Mouse (Mus musculus) kidney, embryonic 16.5 days (tissue): ENCODE measurements around the gene Try4. TPM values are rescaled to one million over a fixed set of nuclear protein-coding genes. Genes with fewer than 3 reads are reported as not detected.
"Not testable (repeated sequence)": the region's sequence is repeated elsewhere in the genome, so short reads cannot be mapped to it uniquely, and the experiment has no call there.

ENCODE experiments used
- ATAC-seq: fragments of 200-750 bp; cut with Nextera tagmentation; 2 replicates; pipeline ENCODE4 v1.8.0; 2017; ENCODE audit warnings: moderate TSS enrichment; ENCODE audit not compliant: low FRiP score, low TSS enrichment
- H3K27ac ChIP-seq: fragments of 300-500 bp; sonication (generic); 2 replicates; pipeline ENCODE4 v1.5.1; 2014; ENCODE audit warnings: low read length
- H3K27me3 ChIP-seq: fragments of 300-500 bp; sonication (generic); 2 replicates; pipeline ENCODE4 v1.6.1; 2014; ENCODE audit warnings: low read length, control low read depth, mixed read lengths; ENCODE audit not compliant: insufficient read depth
- H3K36me3 ChIP-seq: fragments of 300-500 bp; sonication (generic); 2 replicates; pipeline ENCODE4 v1.6.1; 2014; ENCODE audit warnings: low read length, control low read depth, mixed read lengths; ENCODE audit not compliant: insufficient read depth
- H3K4me1 ChIP-seq: fragments of 300-500 bp; sonication (generic); 2 replicates; pipeline ENCODE4 v1.6.1; 2014; ENCODE audit warnings: low read length, control low read depth, mixed read lengths; ENCODE audit not compliant: insufficient read depth
- H3K4me2 ChIP-seq: fragments of 300-500 bp; sonication (generic); replicated peaks from 2 replicates; pipeline ENCODE4 v1.6.1; 2014; ENCODE audit warnings: low read depth, low read length
- H3K4me3 ChIP-seq: fragments of 300-500 bp; sonication (generic); 2 replicates; pipeline ENCODE4 v1.5.1; 2014; ENCODE audit warnings: mild to moderate bottlenecking, low read length
- H3K9ac ChIP-seq: fragments of 300-500 bp; sonication (generic); replicated peaks from 2 replicates; pipeline ENCODE4 v1.6.1; 2014; ENCODE audit warnings: low read length
- H3K9me3 ChIP-seq: fragments of 300-500 bp; sonication (generic); 2 replicates; pipeline ENCODE4 v1.6.1; 2016; ENCODE audit warnings: low read length, control low read depth
- WGBS: fragments of 180-500 bp; shearing (Covaris S2); extraction: QIAGEN DNeasy Blood & Tissue Kit; methylation state at CpG from one replicate; pipeline ENCODE4 v1.1.7; 2014; 5-methylcytosine and 5-hydroxymethylcytosine counted together
- polyA plus RNA-seq: library from polyadenylated mRNA; unstranded; fragments of >200 nt; fragmentation: Nextera tagmentation; extraction: Ambion mirVana; gene quantifications from 2 replicates; pipeline ENCODE4 v1.2.1, GENCODE M21; 2015

Gene Try4
- polyA plus RNA-seq: not detected in 2 replicates

DNA sequence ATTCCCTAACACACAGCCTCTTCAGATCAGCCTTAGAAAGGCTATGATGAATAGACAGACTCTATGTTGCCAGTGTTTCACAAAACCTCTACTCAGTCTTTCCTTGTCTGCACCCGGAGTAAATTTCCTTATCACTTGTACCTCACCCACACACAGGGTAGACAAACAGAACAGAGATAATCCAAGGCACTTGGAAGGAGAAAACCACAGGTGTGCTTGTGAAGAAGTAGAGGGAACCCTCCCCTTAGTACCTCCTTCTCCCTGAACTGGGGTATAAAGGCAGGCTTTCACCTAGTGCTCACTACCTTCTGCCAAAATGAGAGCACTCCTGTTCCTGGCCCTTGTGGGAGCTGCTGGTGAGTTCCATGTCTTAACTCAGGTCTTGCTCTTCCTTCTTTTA is at the start of gene Try4:
TSS of gene Try4 (plus strand) at position 301 of the 400 bp plus-strand sequence.
- Histone ChIP-seq H3K27ac (no peak within 1 kb of the TSS), H3K4me3 (no peak within 1 kb of the TSS), H3K9me3 (no peaks in the 10 kb centered on the region), H3K4me1 (no peaks in the 10 kb centered on the region), H3K36me3 (no peaks in the 10 kb centered on the region), H3K27me3 (no peaks in the 10 kb centered on the region), H3K9ac (no peak within 1 kb of the TSS), H3K4me2 (no peak within 1 kb of the TSS)
- ATAC-seq: no peak
- 85% methylated on average over 1 of the region's 1 CpGs for WGBS

- not testable (repeated sequence) for H3K9ac ChIP-seq, H3K27me3 ChIP-seq, ATAC-seq, H3K9me3 ChIP-seq, H3K27ac ChIP-seq, H3K4me1 ChIP-seq, H3K4me3 ChIP-seq, H3K36me3 ChIP-seq, H3K4me2 ChIP-seq
- WGBS: 81% methylated on average over 9 of the region's 9 CpGs
Measured at GRCm38 (mm10) chr6:41253314-41253713, 48.8 kb upstream of the Try4 start.

- no peaks in the 10 kb centered on the region for H3K4me1 ChIP-seq
- H3K36me3 ChIP-seq: no peaks in the 10 kb centered on the region
- ATAC-seq: no peak
- H3K9ac ChIP-seq: no peak overlapping the region
- no peak overlapping the region for H3K27ac ChIP-seq
- no peak overlapping the region for H3K4me2 ChIP-seq
- H3K4me3 ChIP-seq: no peak overlapping the region
- H3K27me3 ChIP-seq: no peaks in the 10 kb centered on the region
- H3K9me3 ChIP-seq: no peaks in the 10 kb centered on the region
- whole genome bisulfite sequencing: 83% methylated on average over 2 of the region's 2 CpGs
Measured at GRCm38 (mm10) chr6:41256424-41256823, 45.6 kb upstream of the Try4 start.

- Histone ChIP-seq H3K27ac (no peak overlapping the region), H3K4me3 (no peak overlapping the region), H3K4me2 (no peak overlapping the region), H3K9me3 (no peaks in the 10 kb centered on the region), H3K36me3 (no peaks in the 10 kb centered on the region), H3K9ac (no peak overlapping the region), H3K27me3 (no peaks in the 10 kb centered on the region), H3K4me1 (no peaks in the 10 kb centered on the region)
- ATAC-seq: no peak
- WGBS: 79% methylated on average over 3 of the region's 3 CpGs
Measured at GRCm38 (mm10) chr6:41257432-41257831, 44.6 kb upstream of the Try4 start.

DNA sequence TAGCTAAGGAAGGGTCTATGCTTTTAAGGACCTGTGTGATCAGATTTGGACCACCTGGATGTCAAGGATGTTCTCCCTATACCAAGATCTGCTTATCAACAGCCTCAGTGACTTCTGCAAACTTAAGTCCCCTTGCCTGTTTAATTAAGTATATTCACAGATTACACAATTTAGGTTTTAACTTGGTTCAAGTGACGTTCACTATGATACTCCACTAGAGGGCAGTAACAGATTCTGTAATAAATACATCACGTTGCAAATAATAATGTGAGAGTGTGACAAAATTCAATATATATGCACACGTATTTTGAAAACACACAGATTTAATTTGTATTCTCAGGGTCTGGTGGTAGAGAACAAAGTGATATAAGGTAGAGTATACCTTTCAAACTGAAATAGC is 39.3 kb upstream of the Try4 start:
- Histone ChIP-seq H3K27ac (no peak overlapping the region), H3K36me3 (no peaks in the 10 kb centered on the region), H3K4me3 (no peak overlapping the region), H3K9me3 (peaks cover 3% of the 10 kb centered on the region; the same call in 1 of the 2 replicates), H3K9ac (no peak overlapping the region), H3K27me3 (no peaks in the 10 kb centered on the region), H3K4me1 (no peaks in the 10 kb centered on the region), H3K4me2 (no peak overlapping the region)
- no peak for ATAC-seq
- 48% methylated on average over 3 of the region's 3 CpGs for WGBS

- ATAC-seq: no peak
- WGBS: 84% methylated on average over 6 of the region's 6 CpGs
- Histone ChIP-seq H3K27ac (no peak overlapping the region), H3K9ac (no peak overlapping the region), H3K9me3 (peaks cover 3% of the 10 kb centered on the region; the same call in 1 of the 2 replicates), H3K36me3 (no peaks in the 10 kb centered on the region), H3K4me2 (no peak overlapping the region), H3K27me3 (no peaks in the 10 kb centered on the region), H3K4me1 (no peaks in the 10 kb centered on the region), H3K4me3 (no peak overlapping the region)
Measured at GRCm38 (mm10) chr6:41266140-41266539, 35.9 kb upstream of the Try4 start.

- WGBS: 30% methylated on average over 1 of the region's 1 CpGs
- Histone ChIP-seq H3K36me3 (no peaks in the 10 kb centered on the region), H3K9ac (no peak overlapping the region), H3K4me1 (no peaks in the 10 kb centered on the region), H3K4me2 (no peak overlapping the region), H3K27ac (no peak overlapping the region), H3K9me3 (no peaks in the 10 kb centered on the region), H3K27me3 (no peaks in the 10 kb centered on the region), H3K4me3 (no peak overlapping the region)
- no peak for ATAC-seq
Measured at GRCm38 (mm10) chr6:41298255-41298654, 3.8 kb upstream of the Try4 start.

DNA sequence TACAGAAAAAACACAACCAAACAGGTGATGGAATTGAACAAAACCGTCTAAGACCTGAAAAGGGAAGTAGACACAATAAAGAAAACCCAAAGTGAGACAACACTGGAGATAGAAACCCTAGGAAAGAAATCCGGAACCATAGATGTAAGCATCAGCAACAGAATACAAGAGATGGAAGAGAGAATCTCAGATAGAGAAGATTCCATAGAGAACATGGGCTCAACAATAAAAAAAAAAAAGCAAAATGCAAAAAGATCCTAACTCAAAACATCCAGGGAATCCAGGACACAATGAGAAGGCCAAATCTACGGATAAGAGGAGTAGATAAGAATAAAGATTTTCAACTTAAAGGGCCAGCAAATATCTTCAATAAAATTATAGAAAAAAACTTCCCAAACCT is 14.7 kb downstream of the Try4 start, which contains the start of gene Try5:
TSS of gene Try5 (minus strand) at position 101 of the 400 bp plus-strand sequence.
- 65% methylated on average over 3 of the region's 3 CpGs for WGBS
- not testable (repeated sequence) for H3K9me3 ChIP-seq, H3K4me3 ChIP-seq, H3K4me2 ChIP-seq, H3K4me1 ChIP-seq, H3K27me3 ChIP-seq, ATAC-seq, H3K36me3 ChIP-seq, H3K9ac ChIP-seq, H3K27ac ChIP-seq

DNA sequence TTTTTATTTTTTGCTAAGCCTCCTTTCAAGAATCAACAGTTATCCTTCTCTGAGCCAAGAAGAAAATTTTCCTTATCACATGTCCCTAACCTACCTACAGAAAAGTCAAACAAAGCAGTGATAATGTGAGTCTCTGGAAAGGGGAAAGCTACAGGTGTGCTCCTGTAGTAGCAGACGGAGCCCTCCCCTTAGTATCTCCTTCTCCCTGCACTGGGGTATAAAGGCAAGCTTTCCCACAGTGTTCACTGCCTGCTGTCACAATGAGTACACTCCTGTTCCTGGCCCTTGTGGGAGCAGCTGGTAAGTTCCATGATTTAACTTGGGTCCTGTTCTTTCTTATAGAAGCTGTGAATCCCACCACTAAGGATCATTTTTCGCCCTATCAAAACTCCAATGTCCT is 51.9 kb downstream of the Try4 start, which contains the start of gene Try10:
TSS of gene Try10 (plus strand) at position 174 of the 400 bp plus-strand sequence.
- no peaks in the 10 kb centered on the region for H3K27me3 ChIP-seq
- H3K9ac ChIP-seq: no peak within 1 kb of the TSS
- WGBS: 79% methylated on average over 2 of the region's 2 CpGs
- ATAC-seq: no peak
- no peak within 1 kb of the TSS for H3K27ac ChIP-seq
- H3K4me1 ChIP-seq: no peaks in the 10 kb centered on the region
- no peak within 1 kb of the TSS for H3K4me3 ChIP-seq
- no peak within 1 kb of the TSS for H3K4me2 ChIP-seq
- H3K36me3 ChIP-seq: no peaks in the 10 kb centered on the region
- H3K9me3 ChIP-seq: no peaks in the 10 kb centered on the region
